11 mouse cellular contexts compared by ENCODE assay signal in genomic region chr1:153704174-153704573, GRCm38 (mm10). TPM values are rescaled to one million over a fixed set of nuclear protein-coding genes. Genes with fewer than 3 reads are reported as not detected.
DNase-seq lines count a peak whose midpoint lies in the region; ATAC-seq lines count a peak whose summit lies in the region.
"Had no signal": no experiment of that assay in that cellular context is flagged by ENCODE, and none has a peak within 500 bp of the region (broad histone marks: within the 10 kb centered on the region; RNA-seq: fewer than 3 reads in every experiment).

No protein-coding gene starts in this region.

- WGBS in heart, embryonic 14.5 days, result 18% methylated on average over 7 of the region's 7 CpGs
- 12% methylated on average over 7 of the region's 7 CpGs for WGBS in embryonic facial prominence, embryonic 14.5 days
- WGBS in hindbrain, embryonic 13.5 days, result 17% methylated on average over 7 of the region's 7 CpGs
- WGBS in midbrain, embryonic 15.5 days, result 13% methylated on average over 7 of the region's 7 CpGs

- no peak overlapping the region for H3K4me3 ChIP-seq in heart, embryonic 14.5 days (ENCODE audit: control insufficient read depth in 1 of 2, insufficient read depth in 1 of 2, low read depth in 1 of 2, low read length in 2 of 2)
- H3K4me3 ChIP-seq in embryonic facial prominence, embryonic 14.5 days (ENCODE audit: low read depth, low read length), result no peak overlapping the region
- H3K4me3 ChIP-seq in hindbrain, embryonic 13.5 days, result no peak overlapping the region
- H3K4me3 ChIP-seq in midbrain, embryonic 15.5 days, result no peak overlapping the region
- H3K4me3 ChIP-seq: heart, adult 2 months; liver, embryonic 15.5 days had no signal

- no peak overlapping the region for H3K27ac ChIP-seq in heart, embryonic 14.5 days (replicated peaks in 1 of 2; ENCODE audit: control insufficient read depth in 1 of 2, insufficient read depth in 1 of 2, low read depth in 2 of 2, low read length in 2 of 2)
- H3K27ac ChIP-seq in embryonic facial prominence, embryonic 14.5 days (replicated peaks; ENCODE audit: low read depth, low read length), result no peak overlapping the region
- peak overlapping the region; percentile 60; the same call in 1 of the 2 replicates for H3K27ac ChIP-seq in hindbrain, embryonic 13.5 days
- H3K27ac ChIP-seq in midbrain, embryonic 15.5 days, result no peak overlapping the region; the same call in 1 of the 2 replicates
- H3K27ac ChIP-seq: heart, adult 2 months; liver, embryonic 15.5 days had no signal

- H3K4me2 ChIP-seq in heart, embryonic 14.5 days (ENCODE audit: low read length), result peak overlapping the region; percentile 39
- H3K4me2 ChIP-seq in embryonic facial prominence, embryonic 14.5 days (ENCODE audit: low read depth, low read length), result 0 out of 2 replicates have a peak overlapping the region, but pooled peaks have one; percentile 7
- H3K4me2 ChIP-seq in hindbrain, embryonic 13.5 days, result no peak overlapping the region
- no peak overlapping the region for H3K4me2 ChIP-seq in midbrain, embryonic 15.5 days
- H3K4me2 ChIP-seq: liver, embryonic 15.5 days had no signal

- no peaks in the 10 kb centered on the region for H3K27me3 ChIP-seq in heart, embryonic 14.5 days (ENCODE audit: control insufficient read depth, insufficient read depth, low read length)
- H3K27me3 ChIP-seq in embryonic facial prominence, embryonic 14.5 days (replicated peaks; ENCODE audit: control insufficient read depth, insufficient read depth, low read length), result no peaks in the 10 kb centered on the region
- no peaks in the 10 kb centered on the region for H3K27me3 ChIP-seq in hindbrain, embryonic 13.5 days
- H3K27me3 ChIP-seq in midbrain, embryonic 15.5 days (replicated peaks), result no peaks in the 10 kb centered on the region
- H3K27me3 ChIP-seq: liver, embryonic 15.5 days had no signal

- H3K36me3 ChIP-seq in heart, embryonic 14.5 days (ENCODE audit: control insufficient read depth, insufficient read depth, low read length), result no peaks in the 10 kb centered on the region
- H3K36me3 ChIP-seq in embryonic facial prominence, embryonic 14.5 days (ENCODE audit: control insufficient read depth, insufficient read depth, low read length), result no peaks in the 10 kb centered on the region
- H3K36me3 ChIP-seq in hindbrain, embryonic 13.5 days, result no peaks in the 10 kb centered on the region
- no peaks in the 10 kb centered on the region for H3K36me3 ChIP-seq in midbrain, embryonic 15.5 days (replicated peaks)
- H3K36me3 ChIP-seq: liver, embryonic 15.5 days had no signal

- no peak for ATAC-seq in heart, embryonic 14.5 days (ENCODE audit: insufficient number of reproducible peaks, insufficient read depth, low FRiP score, low read depth)
- 0 out of 2 replicates have a peak, but pooled peaks have one; percentile 45 for ATAC-seq in embryonic facial prominence, embryonic 14.5 days (ENCODE audit: low read depth)
- peak; percentile 46; the same call in 1 of the 2 replicates for ATAC-seq in hindbrain, embryonic 13.5 days (ENCODE audit: low FRiP score)
- ATAC-seq in midbrain, embryonic 15.5 days (replicated peaks), result peak; percentile 60; the same call in 1 of the 2 replicates

- no peaks in the 10 kb centered on the region for H3K9me3 ChIP-seq in heart, embryonic 14.5 days (ENCODE audit: control insufficient read depth, low read length)
- no peaks in the 10 kb centered on the region for H3K9me3 ChIP-seq in embryonic facial prominence, embryonic 14.5 days (ENCODE audit: control insufficient read depth, low read length)
- no peaks in the 10 kb centered on the region for H3K9me3 ChIP-seq in hindbrain, embryonic 13.5 days
- no peaks in the 10 kb centered on the region for H3K9me3 ChIP-seq in midbrain, embryonic 15.5 days
- H3K9me3 ChIP-seq: liver, embryonic 15.5 days had no signal

- H3K4me1 ChIP-seq in heart, embryonic 14.5 days (ENCODE audit: control insufficient read depth in 2 of 2, insufficient read depth in 2 of 2, low read length in 2 of 2), result peaks cover 16 to 20% of the 10 kb centered on the region in 2 experiments
- H3K4me1 ChIP-seq in embryonic facial prominence, embryonic 14.5 days (ENCODE audit: control insufficient read depth, insufficient read depth, low read length), result peaks cover 38% of the 10 kb centered on the region
- peaks cover 34% of the 10 kb centered on the region for H3K4me1 ChIP-seq in hindbrain, embryonic 13.5 days (replicated peaks)
- H3K4me1 ChIP-seq in midbrain, embryonic 15.5 days, result peaks cover 27% of the 10 kb centered on the region
- H3K4me1 ChIP-seq: liver, embryonic 15.5 days had no signal

- no peak for DNase-seq in heart, adult 18-20 months
- no peak for DNase-seq in embryonic facial prominence, embryonic 14.5 days (ENCODE audit: low spot score)
- no peak for DNase-seq in spleen, postnatal 14 days (ENCODE audit: low spot score in 2 of 2)
- no peak for DNase-seq in urinary bladder, postnatal 10 days (ENCODE audit: low spot score)
- no peak for DNase-seq in layer of hippocampus, postnatal 36 days
- DNase-seq: heart, adult 2 months; kidney, adult 2 months had no signal

- no peak overlapping the region for H3K9ac ChIP-seq in heart, embryonic 14.5 days (ENCODE audit: low read length)
- no peak overlapping the region for H3K9ac ChIP-seq in embryonic facial prominence, embryonic 14.5 days (ENCODE audit: low read depth, low read length)
- no peak overlapping the region for H3K9ac ChIP-seq in hindbrain, embryonic 13.5 days
- no peak overlapping the region for H3K9ac ChIP-seq in midbrain, embryonic 15.5 days
- H3K9ac ChIP-seq: liver, embryonic 15.5 days had no signal

RNA-seq across cellular contexts. Expression of gene Rgs16, which starts 36.0 kb away (rescaled TPM):
- polyA plus RNA-seq in heart, embryonic 14.5 days (2014; fragmentation: Nextera tagmentation; extraction: Ambion mirVana), result 1.8 and 2.2 TPM in 2 replicates
- total RNA-seq in heart, adult 18-20 months (2021), result 1 to 10 TPM; 1.2 to 1.5 TPM
- 7.6 and 9.3 TPM in 2 replicates for polyA plus RNA-seq in embryonic facial prominence, embryonic 14.5 days (2014; fragmentation: Nextera tagmentation; extraction: Ambion mirVana)
- 21.2 and 26.0 TPM in 2 replicates for polyA plus RNA-seq in hindbrain, embryonic 13.5 days (2015; fragmentation: Nextera tagmentation; extraction: Ambion mirVana)
- 20.7 and 24.0 TPM in 2 replicates for polyA plus RNA-seq in midbrain, embryonic 15.5 days (2015; fragmentation: Nextera tagmentation; extraction: Ambion mirVana)
- total RNA-seq in layer of hippocampus, postnatal 36 days (2021), result 1 to 10 TPM; 6.4 to 7.0 TPM

RNA-seq across cellular contexts. Expression of gene Rnasel, which starts 45.1 kb away (rescaled TPM):
- polyA plus RNA-seq in heart, embryonic 14.5 days (2014; fragmentation: Nextera tagmentation; extraction: Ambion mirVana), result 24.3 and 26.7 TPM in 2 replicates
- total RNA-seq in heart, adult 18-20 months (2021), result 1 to 10 TPM; 2.8 to 5.0 TPM
- polyA plus RNA-seq in embryonic facial prominence, embryonic 14.5 days (2014; fragmentation: Nextera tagmentation; extraction: Ambion mirVana), result 12.6 and 13.1 TPM in 2 replicates
- polyA plus RNA-seq in hindbrain, embryonic 13.5 days (2015; fragmentation: Nextera tagmentation; extraction: Ambion mirVana), result 53.7 and 53.8 TPM in 2 replicates
- 47.9 and 48.3 TPM in 2 replicates for polyA plus RNA-seq in midbrain, embryonic 15.5 days (2015; fragmentation: Nextera tagmentation; extraction: Ambion mirVana)
- total RNA-seq in layer of hippocampus, postnatal 36 days (2021), result 1 to 10 TPM; 5.9 to 6.8 TPM

RNA-seq across cellular contexts. Expression of gene Rgs8, which starts 51.3 kb away (rescaled TPM):
- 0.08 and 0.58 TPM in 2 replicates for polyA plus RNA-seq in heart, embryonic 14.5 days (2014; fragmentation: Nextera tagmentation; extraction: Ambion mirVana)
- total RNA-seq in heart, adult 18-20 months (2021), result not detected
- 1.3 and 1.4 TPM in 2 replicates for polyA plus RNA-seq in embryonic facial prominence, embryonic 14.5 days (2014; fragmentation: Nextera tagmentation; extraction: Ambion mirVana)
- 24.4 and 26.4 TPM in 2 replicates for polyA plus RNA-seq in hindbrain, embryonic 13.5 days (2015; fragmentation: Nextera tagmentation; extraction: Ambion mirVana)
- polyA plus RNA-seq in midbrain, embryonic 15.5 days (2015; fragmentation: Nextera tagmentation; extraction: Ambion mirVana), result 42.0 and 46.9 TPM in 2 replicates
- 10 to 100 TPM; 76.1 to 76.4 TPM for total RNA-seq in layer of hippocampus, postnatal 36 days (2021)
- total RNA-seq: heart, adult 2 months had no signal

Comparison
In these comparisons a context has a peak if more than half of its experiments do, and no peak if none do; other contexts are left out.
1. H3K4me2 ChIP-seq: peak in heart, embryonic 14.5 days (single experiment) and embryonic facial prominence, embryonic 14.5 days (single experiment); none in hindbrain, embryonic 13.5 days (single experiment) and midbrain, embryonic 15.5 days (single experiment).
2. RNA of gene Rgs8, which starts 51.3 kb away (polyA plus RNA-seq): 42.0 to 46.9 TPM in midbrain, embryonic 15.5 days and 24.4 to 26.4 TPM in hindbrain, embryonic 13.5 days; 1.3 to 1.4 TPM in embryonic facial prominence, embryonic 14.5 days and 0.08 to 0.58 TPM in heart, embryonic 14.5 days; every median in the first group is over 10 times any median in the second.